Mouse (Mus musculus) layer of hippocampus, adult 9-10 months (tissue): Measurements from ENCODE around the gene Gpx6.

Experiments used
- DNase-seq: peaks from one replicate; pipeline ENCODE4 v3.0.0; 2022; ENCODE audit warnings: low spot score

Gpx6 gene

DNA sequence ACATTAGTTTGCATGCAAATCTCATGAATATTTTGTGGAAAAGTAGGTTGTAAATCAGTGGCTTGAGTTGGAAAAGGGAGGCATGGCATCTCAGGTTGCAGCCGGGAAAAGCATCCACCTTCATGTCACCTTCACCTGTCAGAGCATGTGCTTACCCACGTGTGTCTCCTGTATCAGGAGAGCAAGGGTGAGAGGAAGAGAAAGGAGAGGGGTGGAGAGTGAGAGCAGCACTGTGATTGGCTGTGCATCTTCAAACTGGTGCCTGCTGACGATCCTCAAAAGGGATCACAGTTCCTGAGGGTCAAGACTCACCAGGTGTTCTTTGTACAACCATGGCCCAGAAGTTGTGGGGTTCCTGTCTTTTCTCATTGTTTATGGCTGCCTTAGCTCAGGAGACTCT, at the start of gene Gpx6:
TSS of gene Gpx6 (plus strand) at position 200 of the 400 bp plus-strand sequence.
- DNase-seq: no peak

DNA sequence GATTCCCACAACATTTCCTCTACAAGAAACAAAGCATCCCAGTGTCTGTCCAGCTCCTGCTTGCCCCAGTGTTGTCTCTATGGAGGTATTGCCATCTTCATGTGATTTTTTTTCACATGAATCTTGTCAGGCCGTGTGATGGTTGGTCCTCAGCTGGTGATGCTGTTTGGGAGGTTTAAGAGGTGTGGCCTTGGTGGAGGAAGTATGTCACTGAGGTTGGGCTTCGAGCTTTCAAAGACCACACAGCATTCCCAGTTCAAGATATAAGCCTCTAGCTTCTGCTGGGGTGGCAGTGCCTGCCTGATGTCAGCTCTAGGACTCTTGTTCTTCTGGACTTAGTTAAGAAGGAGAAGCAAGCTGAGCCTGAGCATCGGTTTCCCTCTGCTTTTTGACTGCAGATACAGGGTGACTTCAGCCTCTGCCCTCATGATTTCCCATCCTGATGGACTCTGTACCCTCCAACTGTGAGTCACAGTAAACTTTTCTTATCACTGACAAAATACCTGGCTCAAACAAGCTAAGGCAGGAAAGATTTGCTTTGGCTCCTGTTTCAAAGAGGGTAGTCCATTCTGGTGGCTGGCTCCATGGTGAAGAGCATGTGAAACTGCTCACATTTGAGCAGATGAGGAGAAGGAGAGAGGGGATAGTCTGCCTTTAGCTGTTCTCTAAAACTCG, 49.0 kb upstream of the Gpx6 start:
- DNase-seq: no peak

DNA sequence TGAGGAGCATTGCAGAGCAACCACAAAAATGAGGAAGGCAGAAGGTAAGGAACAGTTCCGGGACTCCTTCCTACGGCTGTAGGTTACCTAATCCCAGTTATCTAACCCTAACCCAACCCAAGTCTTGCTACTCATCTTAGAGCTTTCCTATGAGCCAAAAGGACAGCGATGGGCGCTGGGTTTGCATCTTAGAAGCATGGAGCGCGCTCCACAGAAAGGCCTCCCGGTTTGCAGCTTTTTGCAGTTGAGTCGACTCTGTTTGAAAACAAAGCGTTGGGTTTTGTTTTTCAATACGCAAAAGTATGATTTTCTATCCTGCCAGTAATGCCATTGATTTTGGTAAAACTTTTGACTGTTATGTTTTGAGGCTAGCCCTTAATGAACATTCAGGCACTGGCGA, 48.0 kb upstream of the Gpx6 start:
- no peak for DNase-seq

DNA sequence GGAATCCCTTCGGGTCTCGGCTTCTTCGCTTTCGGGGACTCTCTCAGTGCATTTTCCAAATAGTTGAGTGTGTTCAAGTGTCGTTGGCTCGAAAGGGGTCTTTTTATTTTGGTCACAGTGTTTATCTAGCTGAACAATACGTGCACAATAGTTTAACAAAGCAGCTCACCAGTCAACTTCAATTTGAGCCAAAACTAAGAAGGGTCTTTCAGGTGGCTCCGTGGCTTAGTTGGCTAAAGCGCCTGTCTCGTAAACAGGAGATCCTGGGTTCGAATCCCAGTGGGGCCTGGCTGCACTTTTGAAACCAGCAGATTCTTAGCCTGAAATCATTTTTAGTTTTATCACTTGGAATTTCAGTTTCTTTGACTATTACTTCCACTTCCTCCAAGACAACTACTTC, 47.6 kb upstream of the Gpx6 start:
- DNase-seq: no peak

DNA sequence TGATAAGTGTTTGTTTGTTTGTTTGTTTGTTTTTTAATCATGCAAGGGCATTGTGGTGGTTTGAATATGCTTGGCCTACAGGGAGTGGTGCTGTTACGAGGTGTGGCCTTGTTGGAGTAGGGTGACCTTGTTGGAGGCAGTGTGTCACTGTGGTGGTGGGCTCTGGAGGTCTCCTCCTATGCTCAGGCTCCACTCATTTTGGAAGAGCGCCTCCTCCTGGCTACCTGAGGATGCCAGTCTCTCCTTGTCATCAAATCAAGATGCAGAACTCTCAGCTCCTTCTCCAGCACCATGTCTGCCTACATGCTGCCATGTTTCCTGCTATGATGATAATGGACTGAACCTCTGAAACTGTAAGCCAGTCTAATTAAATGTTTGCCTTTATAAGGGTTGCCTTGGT, 46.2 kb upstream of the Gpx6 start:
- DNase-seq: no peak

DNA sequence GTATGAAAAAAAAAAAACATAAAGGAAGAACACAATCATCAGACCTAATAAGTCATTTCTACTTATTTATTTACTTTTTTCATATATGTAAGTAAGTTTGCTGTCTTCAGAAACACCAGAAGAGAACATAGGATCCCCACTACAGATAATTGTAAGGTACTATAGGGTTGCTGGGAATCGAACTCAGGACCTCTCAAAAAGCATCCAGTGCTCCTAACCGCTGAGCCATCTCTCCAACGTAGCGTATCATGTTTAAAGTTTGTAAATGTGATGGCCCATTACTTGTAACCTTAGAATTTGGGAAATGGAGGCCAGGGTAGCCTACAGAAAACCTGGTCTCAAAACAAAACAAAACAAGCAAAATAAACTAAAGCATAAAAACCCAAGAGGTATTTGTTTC, 44.4 kb upstream of the Gpx6 start:
- no peak for DNase-seq

DNA sequence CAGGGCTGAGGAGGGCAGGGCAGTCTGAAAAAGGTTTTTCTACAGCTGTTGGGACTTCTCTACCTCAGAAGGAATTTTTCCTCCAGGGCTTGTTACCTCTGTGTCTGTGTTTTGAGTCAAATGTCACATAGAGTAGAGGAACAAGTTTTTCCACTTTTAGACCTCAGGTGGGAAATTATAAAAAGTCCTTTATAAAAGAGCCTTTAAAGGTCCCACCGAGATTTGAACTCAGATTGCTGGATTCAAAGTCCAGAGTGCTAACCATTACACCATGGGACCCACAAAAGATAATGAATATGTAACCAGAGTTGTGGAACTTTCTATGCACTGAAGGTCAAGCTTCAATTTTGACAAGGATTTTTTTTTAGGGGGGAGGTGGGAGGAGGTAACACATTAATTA, 43.7 kb upstream of the Gpx6 start:
- DNase-seq: no peak

DNA sequence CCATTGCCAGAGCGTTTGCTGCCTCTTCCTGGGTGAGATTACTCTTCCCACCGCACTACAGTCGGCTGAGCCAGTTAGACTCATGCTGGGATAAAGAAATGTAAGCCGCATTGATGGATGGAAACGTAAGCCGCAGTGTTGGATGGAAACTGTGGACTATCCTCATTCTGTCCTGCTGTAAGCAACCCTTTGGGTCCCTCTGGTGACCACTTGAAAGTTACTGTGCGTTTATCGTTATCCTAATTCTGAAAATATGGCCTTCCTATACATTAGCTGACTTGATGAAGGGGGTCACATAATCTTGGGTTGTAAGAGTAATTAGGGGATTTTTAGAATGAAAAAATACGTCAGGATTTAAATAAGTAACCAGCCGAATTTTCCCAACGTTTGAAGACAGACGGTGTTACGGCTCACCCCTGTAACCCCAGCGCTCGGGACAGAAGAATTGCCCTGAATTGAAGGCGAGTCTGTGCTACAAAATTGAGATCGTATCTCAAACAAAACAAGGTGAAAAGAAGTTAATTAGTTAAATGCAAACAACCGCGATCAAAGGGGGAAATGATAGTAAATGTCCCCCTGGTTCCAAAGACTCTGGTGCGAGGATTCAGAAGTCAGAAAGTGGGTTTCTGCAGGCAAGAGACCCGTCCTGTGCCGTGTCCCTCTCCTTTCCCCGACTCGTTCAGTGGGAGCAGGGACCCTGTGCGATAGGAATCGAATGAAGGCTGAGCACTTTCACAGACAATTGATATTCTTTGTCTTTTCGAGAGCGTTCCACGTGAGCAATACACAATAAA, 36.7 kb upstream of the Gpx6 start:
- no peak for DNase-seq

DNA sequence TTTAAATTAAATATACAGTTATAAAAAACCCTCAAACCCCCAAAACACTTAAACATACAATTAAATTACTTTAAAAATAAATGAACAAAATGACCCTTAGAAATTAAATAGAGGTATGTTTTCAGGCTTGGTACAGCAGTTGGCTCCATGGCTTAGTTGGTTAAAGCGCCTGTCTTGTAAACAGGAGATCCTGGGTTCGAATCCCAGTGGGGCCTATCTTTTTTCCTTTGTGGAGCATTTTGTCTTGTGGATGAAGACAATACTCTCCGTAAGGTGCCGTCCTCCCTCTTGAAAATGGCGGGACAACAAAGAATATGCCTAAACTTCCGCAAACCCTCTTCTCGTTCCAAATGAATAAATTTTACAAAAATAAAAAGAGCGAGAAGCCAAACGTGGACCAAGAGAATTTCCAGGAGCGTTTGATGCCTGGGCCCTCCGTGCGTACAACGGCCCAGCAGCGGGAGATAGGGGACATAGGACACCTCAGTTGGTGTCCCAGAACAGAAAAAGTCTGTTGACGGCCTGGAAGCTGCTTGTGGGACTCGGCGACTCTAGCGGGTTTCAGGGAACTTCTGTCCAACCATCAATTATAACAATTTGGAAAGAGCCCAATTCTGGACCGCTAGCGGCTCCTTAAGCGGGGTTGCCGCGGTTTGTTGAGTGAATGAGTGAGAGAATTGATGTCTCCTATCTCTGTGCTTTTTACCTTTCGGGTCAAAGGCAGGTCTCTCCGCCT, 35.9 kb upstream of the Gpx6 start:
- peak; percentile 92 for DNase-seq

DNA sequence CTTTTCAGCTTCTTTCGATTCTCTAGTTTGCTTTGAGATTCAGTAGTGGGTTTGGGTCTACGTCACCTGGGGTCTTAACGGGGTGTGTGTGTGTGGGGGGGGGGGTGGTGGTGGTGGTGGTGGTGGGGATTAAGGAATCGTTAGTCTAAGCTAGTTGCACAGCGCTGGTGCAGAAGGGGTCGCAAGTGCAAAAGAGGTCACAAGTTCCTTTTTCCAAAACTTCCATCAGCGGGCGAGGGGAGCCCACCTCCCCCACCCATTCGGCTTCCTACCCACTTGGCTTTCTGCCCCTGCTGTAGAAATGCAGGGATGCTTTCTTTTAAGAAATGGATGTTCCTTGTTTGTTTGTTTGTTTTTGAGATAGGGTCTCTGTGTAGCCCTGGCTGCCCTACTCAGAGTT, 35.4 kb upstream of the Gpx6 start:
- no peak for DNase-seq

DNA sequence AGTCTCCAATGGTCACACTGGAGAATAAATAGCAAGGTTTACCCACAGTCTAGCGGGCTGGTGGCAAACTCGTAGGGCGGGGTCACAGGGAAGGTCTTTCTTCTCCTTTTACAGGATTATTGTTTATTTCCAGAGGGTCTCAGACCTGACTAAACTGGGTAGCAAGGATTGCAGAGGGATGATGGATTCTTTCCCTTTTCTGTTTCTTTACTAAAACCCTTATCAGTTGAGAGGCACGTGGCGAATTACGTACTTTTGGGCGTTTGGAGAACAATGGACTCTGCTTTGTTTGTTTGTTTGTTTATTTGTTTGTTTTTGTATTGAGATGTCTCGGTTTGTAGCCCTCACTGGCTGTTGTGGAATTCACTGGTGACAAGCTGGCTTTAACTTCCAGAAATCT, 32.8 kb upstream of the Gpx6 start:
- no peak for DNase-seq

DNA sequence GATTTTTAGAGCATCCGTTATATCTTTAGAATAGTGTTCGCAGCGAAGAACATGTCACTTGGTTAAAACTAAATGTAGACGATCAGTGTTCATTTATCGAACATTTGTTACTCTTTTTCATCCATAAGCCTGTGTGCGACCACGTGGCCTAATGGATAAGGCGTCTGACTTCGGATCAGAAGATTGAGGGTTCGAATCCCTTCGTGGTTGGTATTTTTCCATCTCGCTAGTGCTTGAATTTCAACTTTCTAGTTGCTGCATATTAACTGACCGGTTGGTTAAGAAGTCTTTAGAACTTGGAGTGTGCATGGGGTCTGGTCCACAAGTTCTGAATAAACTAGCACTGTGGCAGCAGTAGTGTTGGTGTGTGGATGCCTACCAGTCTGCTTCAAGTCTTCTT, 32.4 kb upstream of the Gpx6 start:
- DNase-seq: peak; percentile 95

DNA sequence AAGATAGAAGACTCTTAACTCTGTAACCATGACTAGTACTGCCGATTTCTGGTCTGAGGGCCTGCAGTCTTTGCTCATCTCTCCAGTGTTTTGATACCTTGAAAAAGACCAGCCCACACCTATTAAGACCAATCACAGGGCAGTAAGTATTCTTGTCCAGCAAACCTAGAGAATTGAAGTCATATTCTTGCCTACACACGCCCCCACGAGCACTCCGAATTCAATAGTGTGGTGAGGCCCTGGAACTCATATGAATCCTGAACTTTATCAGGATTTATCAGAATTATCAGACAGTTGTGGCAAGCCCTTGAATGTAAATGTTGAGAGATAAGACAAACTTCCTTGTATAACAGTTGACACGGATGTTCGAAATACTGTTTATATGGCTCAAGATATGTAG, 19.3 kb upstream of the Gpx6 start, which contains the start of gene Gpx5:
TSS of gene Gpx5 (minus strand) at position 101 of the 400 bp plus-strand sequence.
- DNase-seq: no peak

DNA sequence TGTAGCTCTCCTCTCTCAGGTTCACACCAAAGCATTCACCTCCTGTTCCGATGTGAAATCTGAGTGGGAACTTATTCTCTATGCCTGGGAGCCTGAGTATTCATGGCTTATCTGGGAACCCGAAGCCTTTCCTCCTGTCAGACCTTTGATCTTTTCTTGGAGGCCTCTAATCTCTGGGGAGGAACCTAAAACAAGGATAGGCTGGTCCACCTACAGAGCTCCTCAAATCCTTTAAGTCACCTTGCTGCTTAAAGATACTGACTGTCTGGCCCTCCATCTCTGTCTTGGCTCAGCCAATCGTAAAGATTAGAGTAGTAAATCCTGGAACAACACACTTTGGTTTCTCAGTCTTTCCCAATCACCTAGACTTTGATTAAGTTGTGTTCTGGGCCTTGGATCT, 13.4 kb upstream of the Gpx6 start:
- no peak for DNase-seq

DNA sequence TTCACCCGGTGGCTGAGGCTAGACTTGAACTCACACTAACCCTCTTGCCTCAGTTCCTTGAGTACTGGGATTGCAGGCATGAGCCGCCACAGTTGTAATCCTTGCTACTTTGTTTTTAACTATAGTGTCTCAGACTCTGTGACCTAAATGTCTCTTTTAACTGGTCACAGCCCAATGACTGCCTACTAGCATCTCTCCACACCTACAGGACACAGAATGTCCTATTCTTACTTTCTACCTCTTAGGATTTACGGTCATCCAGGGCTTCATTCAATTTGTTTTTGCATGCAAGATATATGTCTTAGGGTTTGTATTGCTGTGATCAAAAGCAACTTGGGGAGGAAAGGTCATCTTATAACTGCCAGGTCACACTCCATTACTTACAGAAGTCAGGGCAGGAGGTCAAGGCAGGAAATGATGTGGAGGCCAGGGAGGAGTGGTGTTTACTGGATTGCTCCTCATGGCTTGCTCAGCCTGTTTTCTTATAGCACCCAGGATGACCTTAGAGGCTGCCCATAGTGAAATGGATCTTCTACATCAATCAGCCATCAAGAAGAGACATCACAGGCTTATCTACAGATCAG, 7.3 kb upstream of the Gpx6 start:
- no peak for DNase-seq

DNA sequence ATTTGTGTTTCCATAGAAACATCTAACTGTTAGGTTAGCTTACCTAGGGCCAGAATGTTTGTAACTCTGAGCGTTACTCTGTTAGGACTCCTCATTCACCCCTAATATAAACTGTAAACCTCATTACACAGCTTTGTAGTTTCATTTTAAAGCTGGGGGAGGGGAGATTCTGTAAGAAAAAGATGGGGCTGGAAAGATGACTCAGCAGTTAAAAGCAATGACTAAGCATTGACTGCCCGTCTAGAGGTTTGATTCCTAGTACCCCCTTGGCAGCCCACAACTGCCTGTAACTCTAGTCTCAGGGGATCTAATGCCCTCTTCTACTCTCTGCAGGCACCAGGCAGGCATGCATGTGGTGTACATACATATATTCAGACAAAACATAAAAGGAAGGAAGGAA, 2.1 kb upstream of the Gpx6 start:
- DNase-seq: no peak

DNA sequence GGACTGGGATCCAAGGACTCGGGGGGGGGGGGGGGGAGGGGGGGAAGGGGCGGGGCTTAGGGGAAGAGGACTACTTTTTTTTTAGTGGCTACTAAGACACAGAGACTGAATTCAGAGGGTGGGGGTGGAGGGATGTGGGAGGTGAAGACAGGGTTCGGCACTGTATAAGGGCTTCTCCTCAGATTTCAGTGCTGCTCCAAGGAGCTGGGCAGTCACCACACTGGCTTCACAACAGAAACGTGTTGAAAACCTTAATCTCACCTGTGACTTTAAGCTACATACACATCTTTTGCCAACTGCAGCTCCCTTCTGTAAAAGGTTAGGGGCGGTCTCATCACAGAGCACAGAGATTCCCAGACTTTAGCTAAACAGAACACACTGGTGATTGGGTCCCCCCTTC, 929 bp downstream of the Gpx6 start:
- DNase-seq: no peak

DNA sequence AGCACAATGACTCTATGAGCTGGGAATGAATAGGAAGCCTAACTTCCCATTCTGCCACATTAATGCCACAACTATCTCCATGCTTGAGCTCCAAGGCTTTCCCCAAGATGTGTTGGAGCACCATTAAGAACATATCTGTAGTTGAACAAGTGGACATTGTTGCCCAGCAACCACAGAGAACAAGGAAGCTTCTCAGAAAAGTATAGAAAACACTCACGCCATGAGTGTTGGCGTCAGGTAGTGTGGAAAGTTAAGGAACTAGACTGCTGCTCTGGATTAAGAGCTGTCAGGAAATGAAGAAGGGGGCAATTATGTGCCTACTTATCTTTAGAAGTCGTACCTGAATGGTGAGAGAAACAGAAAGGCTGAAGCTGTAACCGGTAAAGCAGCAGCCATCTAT, 2.0 kb downstream of the Gpx6 start:
- no peak for DNase-seq

DNA sequence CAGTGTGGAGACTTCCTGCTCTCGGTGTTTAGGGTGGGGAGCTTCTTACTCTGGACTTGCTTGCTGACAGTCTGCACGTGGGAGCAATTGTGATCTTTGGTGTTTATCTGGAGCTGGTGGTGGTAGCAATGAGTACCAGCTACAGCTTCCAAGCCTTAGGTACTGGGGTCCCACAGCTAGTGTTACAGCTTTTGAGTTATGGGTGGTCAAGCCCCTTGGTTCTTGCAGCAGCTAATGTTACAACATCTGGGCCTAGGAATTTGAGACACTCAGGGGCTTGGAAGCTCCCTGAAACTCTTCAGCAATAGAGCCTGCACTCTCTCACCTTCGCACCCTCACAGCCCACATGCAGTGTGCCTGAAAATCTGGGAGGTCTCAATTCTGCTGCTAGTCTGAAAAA, 8.3 kb downstream of the Gpx6 start:
- no peak for DNase-seq

DNA sequence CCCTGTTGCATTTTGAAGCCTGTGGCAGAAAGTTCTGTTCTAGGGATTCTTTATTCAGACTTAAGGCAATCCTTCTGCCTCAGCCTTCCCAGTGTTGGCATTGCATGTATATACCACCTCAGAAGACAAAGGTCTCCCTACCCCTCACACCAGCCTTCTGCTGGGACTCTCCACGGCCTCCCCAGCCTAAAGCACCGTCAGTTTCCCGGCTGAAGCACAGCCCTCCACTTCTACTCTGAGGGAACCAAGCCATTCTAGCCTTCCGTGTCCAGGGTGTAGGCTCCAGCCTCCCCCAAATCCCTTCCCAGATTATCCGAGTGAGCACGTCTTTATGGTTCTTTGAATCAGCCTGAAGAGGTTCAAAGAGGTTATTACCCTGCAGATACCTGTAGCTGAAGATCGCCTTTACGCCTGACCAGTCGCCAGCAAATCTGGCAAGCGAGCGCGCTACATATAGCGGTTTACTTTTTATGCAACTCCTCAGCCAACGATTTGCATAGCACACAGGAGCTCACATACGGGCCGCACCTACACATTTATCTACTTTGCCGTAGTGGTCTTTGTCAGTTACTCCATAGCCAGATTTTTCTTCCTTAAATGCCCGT, 10.1 kb downstream of the Gpx6 start:
- DNase-seq: no peak

DNA sequence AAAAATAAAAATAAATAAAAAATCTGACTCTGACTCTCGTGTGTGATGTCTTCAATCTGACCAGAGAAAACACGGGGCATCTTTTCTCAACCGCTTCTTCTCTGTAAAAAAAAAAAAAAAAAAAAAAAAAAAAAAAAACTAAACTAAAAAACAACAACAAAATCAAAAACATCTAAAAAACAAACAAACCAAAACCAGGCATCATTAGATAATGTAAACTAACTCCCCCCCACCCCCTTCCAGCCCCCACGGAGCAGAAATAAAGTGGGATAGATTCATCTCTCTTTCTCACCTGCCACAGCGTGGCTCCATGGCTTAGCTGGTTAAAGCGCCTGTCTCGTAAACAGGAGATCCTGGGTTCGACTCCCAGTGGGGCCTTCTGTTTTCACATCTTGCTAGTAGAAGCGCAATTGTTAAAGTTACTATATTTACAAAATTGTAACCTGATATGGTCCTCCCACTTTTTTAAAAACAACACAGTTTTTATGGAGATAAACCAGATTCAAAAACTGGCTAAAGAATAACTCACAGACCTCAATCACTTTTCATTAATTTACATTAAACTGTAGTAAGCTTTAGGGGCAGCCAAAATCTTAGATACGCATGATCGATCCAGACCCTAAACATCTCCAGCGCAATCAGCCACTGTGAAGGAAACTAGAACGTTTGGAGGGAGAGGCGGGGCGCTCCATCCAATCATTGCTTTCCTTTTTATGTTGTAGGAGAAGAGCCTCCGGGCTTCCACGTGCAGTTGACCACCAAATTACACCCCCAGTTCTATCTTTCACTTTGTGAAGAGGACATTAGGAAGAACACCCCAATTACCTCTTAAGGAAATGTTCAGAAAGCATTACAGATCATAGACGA, 10.8 kb downstream of the Gpx6 start:
- no peak for DNase-seq
